Mouse (Mus musculus): ENCODE measurements at regions not wholly inside any gene's neighbourhood (a gene's known extent, or its start where the extent isn't known, plus 50 kb on each side); places are given as distances from the start of the nearest gene placed in this dataset.
"Not testable (repeated sequence)": the region's sequence is repeated elsewhere in the genome, so short reads cannot be mapped to it uniquely, and the experiment has no call there.

GRCm38 (mm10) chr13:89375526-89376474, 163.8 kb upstream of the Hapln1 start:
- DNase-seq (ENCODE audit: low spot score), result no peak

- no peak for DNase-seq (ENCODE audit: low spot score)
Observed at GRCm38 (mm10) chr13:89378365-89378764, 161.2 kb upstream of the Hapln1 start.

- not testable (repeated sequence) for DNase-seq (ENCODE audit: low spot score)
Observed at GRCm38 (mm10) chr13:89383619-89384190, 155.9 kb upstream of the Hapln1 start.

- no peak for DNase-seq (ENCODE audit: low spot score)
Observed at GRCm38 (mm10) chr13:89384598-89385145, 154.9 kb upstream of the Hapln1 start.

GRCm38 (mm10) chr13:89387416-89387815, 152.2 kb upstream of the Hapln1 start:
- no peak for DNase-seq (ENCODE audit: low spot score)

- DNase-seq (ENCODE audit: low spot score), result no peak
Observed at GRCm38 (mm10) chr13:89389149-89389548, 150.4 kb upstream of the Hapln1 start.

- peak; percentile 6 for DNase-seq (ENCODE audit: low spot score)
Observed at GRCm38 (mm10) chr13:89394717-89395344, 144.8 kb upstream of the Hapln1 start.

GRCm38 (mm10) chr13:89395851-89396250, 143.7 kb upstream of the Hapln1 start:
- DNase-seq (ENCODE audit: low spot score), result no peak

- DNase-seq (ENCODE audit: low spot score), result no peak
Observed at GRCm38 (mm10) chr13:89401084-89401671, 138.4 kb upstream of the Hapln1 start.

GRCm38 (mm10) chr13:89410504-89410903, 129.1 kb upstream of the Hapln1 start:
- DNase-seq (ENCODE audit: low spot score), result no peak

- DNase-seq (ENCODE audit: low spot score), result no peak
Observed at GRCm38 (mm10) chr13:89412768-89413487, 126.7 kb upstream of the Hapln1 start.

- no peak for DNase-seq (ENCODE audit: low spot score)
Observed at GRCm38 (mm10) chr13:89418804-89419203, 120.8 kb upstream of the Hapln1 start.

- no peak for DNase-seq (ENCODE audit: low spot score)
Observed at GRCm38 (mm10) chr13:89421833-89422232, 117.8 kb upstream of the Hapln1 start.

- peak; percentile 14 for DNase-seq (ENCODE audit: low spot score)
Observed at GRCm38 (mm10) chr13:89423491-89423890, 116.1 kb upstream of the Hapln1 start.

- peak; percentile 17 for DNase-seq (ENCODE audit: low spot score)
Observed at GRCm38 (mm10) chr13:89428272-89429071, 111.1 kb upstream of the Hapln1 start.

GRCm38 (mm10) chr13:89444847-89445246, 94.7 kb upstream of the Hapln1 start:
- no peak for DNase-seq (ENCODE audit: low spot score)

GRCm38 (mm10) chr13:89453819-89454218, 85.8 kb upstream of the Hapln1 start:
- no peak for DNase-seq (ENCODE audit: low spot score)

- DNase-seq (ENCODE audit: low spot score), result no peak
Observed at GRCm38 (mm10) chr13:89454249-89455018, 85.2 kb upstream of the Hapln1 start.

GRCm38 (mm10) chr13:89463746-89464145, 75.8 kb upstream of the Hapln1 start:
- no peak for DNase-seq (ENCODE audit: low spot score)
